Mouse (Mus musculus): ENCODE measurements around the gene Cyp2t4. TPM values are rescaled to one million over a fixed set of nuclear protein-coding genes. Genes with fewer than 3 reads are reported as not detected.
A peak's percentile ranks its signal among the peaks of the same experiment; 100 is the strongest.

Cyp2t4 gene
- polyA plus RNA-seq, 1 experiment from 2014 or later = 0.22 TPM

DNA sequence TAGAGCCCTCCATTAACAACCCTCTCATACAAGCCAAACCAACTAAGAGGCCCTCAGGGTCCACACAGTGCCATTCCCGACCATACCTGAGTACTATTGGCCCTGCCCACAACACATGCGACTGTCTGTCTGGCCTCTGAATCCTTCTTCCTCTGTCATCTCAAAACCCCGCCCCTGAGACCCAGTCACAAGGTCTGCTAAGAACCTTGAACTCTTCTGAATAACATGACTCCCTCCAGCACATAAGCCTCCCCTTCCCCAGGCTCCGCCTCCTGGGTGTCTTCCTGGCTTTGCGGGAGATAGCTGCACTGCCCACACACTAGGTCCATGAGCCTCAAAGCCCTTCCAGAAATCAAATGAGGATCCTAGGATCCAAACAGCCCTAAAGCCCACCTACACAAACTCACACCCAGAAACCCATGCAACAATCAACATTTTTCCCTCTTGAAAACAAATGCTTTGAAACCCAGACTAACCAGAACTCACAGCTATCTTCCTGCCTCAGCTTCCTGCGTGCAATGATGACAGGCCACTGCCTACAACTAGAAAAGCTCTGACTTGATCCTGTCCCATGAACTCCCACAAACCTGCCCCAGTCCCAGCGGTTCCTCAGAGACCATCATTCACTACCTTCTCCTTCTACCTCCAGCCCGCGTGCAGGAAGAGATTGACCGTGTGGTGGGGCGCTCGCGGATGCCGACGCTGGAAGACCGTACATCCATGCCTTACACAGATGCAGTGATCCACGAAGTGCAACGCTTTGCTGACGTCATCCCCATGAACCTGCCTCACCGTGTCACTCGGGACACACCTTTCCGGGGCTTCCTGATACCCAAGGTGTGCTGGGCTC, 22.8 kb upstream of the Cyp2t4 start:
- no peak overlapping the region for H3K9ac ChIP-seq (replicated peaks)
- no peaks in the 10 kb centered on the region for H3K36me3 ChIP-seq
- no peaks in the 10 kb centered on the region for H3K4me1 ChIP-seq (replicated peaks)
- no peak for ATAC-seq
- WGBS = 88% methylated on average over 22 of the region's 22 CpGs
- no peak overlapping the region for H3K4me3 ChIP-seq (replicated peaks)
- no peaks in the 10 kb centered on the region for H3K9me3 ChIP-seq
- H3K4me2 ChIP-seq (replicated peaks) = no peak overlapping the region
- H3K27ac ChIP-seq = no peak overlapping the region
- no peaks in the 10 kb centered on the region for H3K27me3 ChIP-seq

DNA sequence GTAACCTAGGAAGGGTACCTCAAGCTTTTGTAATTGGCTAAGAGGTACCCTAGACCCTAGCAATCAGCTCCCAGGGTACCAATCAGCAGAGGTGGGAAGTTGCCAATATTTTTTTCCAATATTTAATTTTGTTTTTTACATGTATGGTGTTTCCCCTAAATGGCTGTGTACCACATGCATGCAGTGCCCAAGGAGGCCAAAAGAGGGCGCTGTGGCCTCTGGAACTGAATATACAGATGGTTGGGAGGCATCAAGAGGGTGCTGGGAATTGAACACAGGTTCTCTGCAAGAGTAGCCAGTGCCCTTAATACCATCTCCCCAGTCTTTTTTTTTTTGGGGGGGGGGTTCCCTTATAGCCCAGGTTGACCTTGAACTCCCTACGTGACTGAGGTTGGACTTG, 22.1 kb upstream of the Cyp2t4 start:
- H3K27me3 ChIP-seq = no peaks in the 10 kb centered on the region
- H3K36me3 ChIP-seq = no peaks in the 10 kb centered on the region
- no peak for ATAC-seq
- H3K4me3 ChIP-seq (replicated peaks) = no peak overlapping the region
- 61% methylated on average over 2 of the region's 2 CpGs for WGBS
- H3K4me1 ChIP-seq (replicated peaks) = no peaks in the 10 kb centered on the region
- no peaks in the 10 kb centered on the region for H3K9me3 ChIP-seq
- H3K4me2 ChIP-seq (replicated peaks) = no peak overlapping the region
- H3K9ac ChIP-seq (replicated peaks) = no peak overlapping the region
- H3K27ac ChIP-seq = no peak overlapping the region

DNA sequence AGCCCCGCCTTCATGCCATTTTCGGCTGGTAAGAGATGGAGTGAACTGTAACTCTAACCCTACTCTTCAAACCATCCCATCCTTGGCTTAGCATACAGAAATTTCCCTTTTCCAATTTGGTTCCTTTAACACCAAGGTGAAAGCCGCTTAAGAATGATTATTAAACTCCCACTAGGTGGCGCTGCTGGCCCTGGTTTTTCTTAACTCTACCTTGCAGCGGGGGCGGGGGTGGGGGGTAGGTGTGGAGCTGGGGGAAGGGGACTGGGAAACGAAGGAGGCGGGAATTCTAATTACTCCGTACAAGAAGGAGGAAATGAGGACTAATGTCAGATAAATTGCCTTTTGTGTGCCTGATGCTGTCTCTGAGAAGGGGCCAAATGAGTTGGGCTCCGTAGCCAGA, 20.9 kb upstream of the Cyp2t4 start:
- WGBS = 19% methylated on average over 10 of the region's 10 CpGs
- ATAC-seq = no peak
- Histone ChIP-seq H3K4me1 (replicated peaks) (no peaks in the 10 kb centered on the region), H3K4me2 (replicated peaks) (no peak overlapping the region), H3K9me3 (no peaks in the 10 kb centered on the region), H3K4me3 (replicated peaks) (no peak overlapping the region), H3K9ac (replicated peaks) (no peak overlapping the region), H3K36me3 (no peaks in the 10 kb centered on the region), H3K27me3 (no peaks in the 10 kb centered on the region), H3K27ac (no peak overlapping the region)

DNA sequence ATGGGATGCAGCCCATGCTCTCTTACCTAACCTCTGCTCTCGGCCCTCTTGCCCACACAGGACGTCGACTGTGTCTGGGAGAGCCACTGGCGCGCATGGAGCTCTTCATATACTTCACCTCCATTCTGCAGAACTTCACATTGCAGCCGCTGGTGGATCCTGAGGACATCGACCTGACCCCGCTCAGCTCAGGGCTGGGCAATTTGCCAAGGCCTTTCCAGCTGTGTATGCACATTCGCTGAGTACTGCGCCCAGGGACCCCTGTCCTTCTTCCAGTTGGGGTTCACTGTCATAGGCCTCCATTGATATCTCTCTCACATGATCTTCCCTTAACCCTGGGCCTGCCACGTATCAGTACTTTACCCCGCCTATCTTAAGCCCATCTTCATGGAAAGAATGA, 20.4 kb upstream of the Cyp2t4 start:
- H3K9me3 ChIP-seq = no peaks in the 10 kb centered on the region
- no peaks in the 10 kb centered on the region for H3K27me3 ChIP-seq
- peak; percentile 43 for ATAC-seq
- 79% methylated on average over 12 of the region's 12 CpGs for WGBS
- no peak overlapping the region for H3K4me3 ChIP-seq (replicated peaks)
- H3K9ac ChIP-seq (replicated peaks) = no peak overlapping the region
- no peaks in the 10 kb centered on the region for H3K4me1 ChIP-seq (replicated peaks)
- H3K4me2 ChIP-seq (replicated peaks) = no peak overlapping the region
- H3K36me3 ChIP-seq = no peaks in the 10 kb centered on the region
- no peak overlapping the region for H3K27ac ChIP-seq

DNA sequence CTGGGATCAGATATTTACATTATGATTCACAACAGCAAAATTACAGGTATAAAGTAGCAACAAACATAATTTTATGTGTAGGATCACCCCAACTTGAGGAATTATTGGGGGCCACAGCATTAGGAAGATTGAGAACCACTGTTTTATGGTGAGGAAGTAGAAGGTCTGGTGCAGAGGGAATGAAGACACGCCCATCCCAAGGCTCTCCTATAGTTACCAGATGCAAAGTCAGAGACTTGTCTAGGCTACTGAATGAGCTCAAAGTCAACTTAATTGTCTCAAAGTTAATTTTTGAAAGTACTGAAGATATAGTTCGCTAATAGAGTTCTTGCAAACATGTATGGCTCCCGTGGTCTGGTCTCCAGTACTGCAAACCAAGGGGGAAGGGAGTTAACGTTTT, 19.8 kb upstream of the Cyp2t4 start:
- H3K27ac ChIP-seq = no peak overlapping the region
- no peak overlapping the region for H3K4me2 ChIP-seq (replicated peaks)
- H3K9me3 ChIP-seq = no peaks in the 10 kb centered on the region
- H3K9ac ChIP-seq (replicated peaks) = no peak overlapping the region
- ATAC-seq = no peak
- H3K27me3 ChIP-seq = no peaks in the 10 kb centered on the region
- no peaks in the 10 kb centered on the region for H3K36me3 ChIP-seq
- no peaks in the 10 kb centered on the region for H3K4me1 ChIP-seq (replicated peaks)
- WGBS = 87% methylated on average over 4 of the region's 4 CpGs
- no peak overlapping the region for H3K4me3 ChIP-seq (replicated peaks)

DNA sequence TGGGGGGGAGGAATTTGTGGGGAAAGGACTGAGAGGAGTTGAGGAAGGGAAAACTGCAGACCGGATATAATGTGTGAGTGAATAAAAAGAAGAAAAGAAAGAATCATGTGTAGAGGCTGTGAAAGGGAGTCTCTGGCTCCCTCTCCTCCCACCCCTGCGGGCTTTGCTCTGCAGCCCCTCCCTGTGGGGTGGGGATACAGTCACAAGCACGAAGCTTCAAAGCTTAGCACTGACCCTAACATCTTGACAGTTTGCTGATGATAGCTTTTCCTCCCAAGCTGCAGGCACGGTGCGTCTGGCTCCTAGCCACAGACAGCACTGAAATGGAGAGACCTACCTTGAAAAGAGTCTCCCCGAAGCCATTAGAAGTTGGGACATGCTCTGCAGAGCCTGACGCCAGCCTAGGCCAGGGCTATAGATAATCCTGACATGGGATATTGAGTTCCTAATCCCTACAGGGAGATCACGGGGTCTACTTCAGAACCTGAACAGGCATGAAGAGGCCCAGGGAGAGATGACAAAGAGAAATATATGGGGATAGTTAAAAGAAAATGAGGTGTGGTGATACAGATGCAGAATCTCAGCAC, 17.0 kb upstream of the Cyp2t4 start:
- 0 out of 2 replicates have a peak, but pooled peaks cover 6% of the 10 kb centered on the region for H3K9me3 ChIP-seq
- no peak overlapping the region for H3K4me3 ChIP-seq (replicated peaks)
- H3K4me2 ChIP-seq (replicated peaks) = no peak overlapping the region
- H3K9ac ChIP-seq (replicated peaks) = no peak overlapping the region
- H3K4me1 ChIP-seq (replicated peaks) = no peaks in the 10 kb centered on the region
- H3K36me3 ChIP-seq = no peaks in the 10 kb centered on the region
- H3K27me3 ChIP-seq = no peaks in the 10 kb centered on the region
- ATAC-seq = no peak
- 60% methylated on average over 8 of the region's 8 CpGs for WGBS
- H3K27ac ChIP-seq = no peak overlapping the region

DNA sequence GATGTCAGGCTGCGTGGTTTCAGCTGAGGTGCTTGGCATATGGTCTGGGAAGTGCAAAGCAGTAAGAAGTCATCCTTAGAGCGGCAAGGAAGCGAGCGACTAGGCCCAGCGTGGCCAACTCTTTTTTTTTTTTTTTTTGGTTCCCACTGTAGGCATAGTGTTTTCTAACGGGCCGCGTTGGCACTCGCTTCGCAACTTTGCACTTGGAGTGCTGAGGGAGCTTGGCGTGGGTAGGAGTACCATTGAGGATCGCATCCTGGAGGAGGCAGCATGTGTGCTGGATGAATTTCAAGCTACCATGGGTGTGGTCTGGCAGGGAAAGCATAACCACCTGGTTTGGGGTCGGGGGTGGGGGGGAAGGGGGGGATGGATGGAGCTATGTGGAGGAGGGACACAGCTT, 2.5 kb downstream of the Cyp2t4 start:
- no peak overlapping the region for H3K9ac ChIP-seq (replicated peaks)
- H3K36me3 ChIP-seq = peaks cover 32% of the 10 kb centered on the region
- peaks cover 15% of the 10 kb centered on the region for H3K4me1 ChIP-seq (replicated peaks)
- ATAC-seq = no peak
- no peak overlapping the region for H3K27ac ChIP-seq
- no peaks in the 10 kb centered on the region for H3K27me3 ChIP-seq
- H3K9me3 ChIP-seq = no peaks in the 10 kb centered on the region
- H3K4me3 ChIP-seq (replicated peaks) = no peak overlapping the region
- 84% methylated on average over 13 of the region's 13 CpGs for WGBS
- H3K4me2 ChIP-seq (replicated peaks) = no peak overlapping the region

DNA sequence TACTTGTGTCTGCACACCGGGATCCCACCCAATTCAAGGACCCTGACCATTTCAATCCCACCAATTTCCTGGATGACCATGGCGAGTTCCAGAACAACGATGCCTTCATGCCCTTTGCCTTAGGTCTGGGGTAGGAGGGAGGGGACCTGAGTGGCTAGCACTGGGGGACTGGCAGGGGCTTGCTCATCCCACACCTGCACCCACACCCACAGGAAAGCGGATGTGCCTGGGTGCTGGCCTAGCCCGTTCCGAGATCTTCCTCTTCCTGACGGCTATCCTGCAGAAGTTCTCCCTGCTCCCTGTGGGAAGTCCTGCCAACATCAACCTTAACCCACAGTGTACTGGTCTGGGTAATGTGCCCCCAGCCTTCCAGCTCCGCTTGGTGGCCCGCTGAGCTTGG, 4.7 kb downstream of the Cyp2t4 start:
- Histone ChIP-seq H3K4me2 (replicated peaks) (no peak overlapping the region), H3K27ac (no peak overlapping the region; the same call in 1 of the 2 replicates), H3K4me3 (replicated peaks) (no peak overlapping the region), H3K36me3 (peaks cover 47% of the 10 kb centered on the region), H3K27me3 (no peaks in the 10 kb centered on the region), H3K4me1 (replicated peaks) (peaks cover 37% of the 10 kb centered on the region), H3K9ac (replicated peaks) (no peak overlapping the region), H3K9me3 (no peaks in the 10 kb centered on the region)
- no peak for ATAC-seq
- 96% methylated on average over 9 of the region's 9 CpGs for WGBS

DNA sequence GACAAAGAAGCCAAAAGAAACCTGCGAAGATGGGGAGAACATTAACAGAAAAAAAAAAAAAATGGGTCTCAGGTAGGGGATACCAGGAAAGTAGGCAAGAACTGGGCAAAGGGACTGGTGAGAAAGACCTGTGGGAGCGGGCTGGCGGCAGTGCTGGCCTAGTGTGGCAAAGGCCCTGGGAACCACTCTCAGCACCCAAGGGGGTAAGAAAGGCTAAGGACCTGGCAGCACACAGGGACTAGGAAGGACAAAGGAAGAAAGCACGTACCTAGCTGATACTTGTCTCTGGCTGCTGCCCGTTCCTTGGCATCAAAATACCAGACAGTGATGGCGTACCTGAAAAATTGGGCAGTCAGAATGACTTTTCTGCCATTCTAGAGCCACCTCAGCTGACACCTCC, 5.7 kb downstream of the Cyp2t4 start:
- Histone ChIP-seq H3K9me3 (no peaks in the 10 kb centered on the region), H3K4me3 (replicated peaks) (no peak overlapping the region), H3K27me3 (no peaks in the 10 kb centered on the region), H3K9ac (replicated peaks) (no peak overlapping the region), H3K4me2 (replicated peaks) (no peak overlapping the region), H3K27ac (no peak overlapping the region), H3K4me1 (replicated peaks) (peaks cover 48% of the 10 kb centered on the region), H3K36me3 (peaks cover 50% of the 10 kb centered on the region)
- no peak for ATAC-seq
- 93% methylated on average over 6 of the region's 6 CpGs for WGBS

DNA sequence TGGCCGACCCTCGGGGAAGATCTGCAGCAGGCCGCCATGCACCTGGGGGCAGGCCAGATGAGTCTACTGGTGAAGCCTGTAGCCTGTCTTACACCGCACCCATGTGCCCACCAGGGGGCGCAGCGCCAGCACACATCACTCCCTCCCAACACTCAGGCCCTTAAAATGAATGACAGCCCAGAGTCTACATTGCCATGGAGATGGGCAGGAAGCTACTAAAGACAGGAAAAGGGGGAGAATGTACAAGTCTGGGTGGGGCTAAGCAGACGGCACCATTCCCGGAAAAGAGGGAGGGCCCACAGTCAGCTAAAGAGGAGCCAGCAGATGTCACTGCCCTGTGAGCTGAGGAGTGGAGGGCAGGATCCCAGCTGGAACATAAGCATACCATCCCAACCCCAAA, 6.4 kb downstream of the Cyp2t4 start:
- H3K4me3 ChIP-seq (replicated peaks) = no peak overlapping the region
- H3K27ac ChIP-seq = peak overlapping the region; percentile 37; the same call in 1 of the 2 replicates
- H3K9ac ChIP-seq (replicated peaks) = no peak overlapping the region
- 0 out of 2 replicates have a peak overlapping the region, but pooled peaks have one; percentile 15 for H3K4me2 ChIP-seq (replicated peaks)
- peaks cover 54% of the 10 kb centered on the region for H3K4me1 ChIP-seq (replicated peaks)
- WGBS = 21% methylated on average over 8 of the region's 8 CpGs
- no peaks in the 10 kb centered on the region for H3K27me3 ChIP-seq
- no peaks in the 10 kb centered on the region for H3K9me3 ChIP-seq
- peak; percentile 94 for ATAC-seq
- peaks cover 56% of the 10 kb centered on the region for H3K36me3 ChIP-seq

DNA sequence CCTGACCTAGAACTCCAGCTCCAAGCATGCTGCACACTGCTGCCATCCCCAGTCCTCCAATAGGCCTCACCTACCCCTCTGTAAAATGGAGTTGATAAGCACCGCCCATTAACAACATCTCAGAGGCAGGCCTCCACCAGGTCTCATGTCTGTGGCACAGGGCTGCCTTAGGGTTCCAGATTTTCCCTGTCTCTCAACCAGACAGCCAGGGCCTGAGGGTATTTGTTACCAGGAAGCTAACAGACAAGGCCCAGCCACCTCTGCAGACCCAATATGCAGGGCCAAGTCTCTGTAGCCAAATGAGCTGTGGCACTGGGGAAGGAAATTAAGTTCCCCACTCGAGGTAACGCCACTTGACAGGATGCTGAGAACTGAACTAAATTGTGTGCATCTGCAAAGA, 7.4 kb downstream of the Cyp2t4 start:
- no peak for ATAC-seq
- H3K4me3 ChIP-seq (replicated peaks) = no peak overlapping the region
- H3K4me1 ChIP-seq (replicated peaks) = peaks cover 62% of the 10 kb centered on the region
- H3K27ac ChIP-seq = no peak overlapping the region; the same call in 1 of the 2 replicates
- no peaks in the 10 kb centered on the region for H3K9me3 ChIP-seq
- H3K4me2 ChIP-seq (replicated peaks) = no peak overlapping the region
- H3K27me3 ChIP-seq = no peaks in the 10 kb centered on the region
- 95% methylated on average over 3 of the region's 3 CpGs for WGBS
- peaks cover 58% of the 10 kb centered on the region for H3K36me3 ChIP-seq
- peak overlapping the region; percentile 28; the same call in 1 of the 2 replicates for H3K9ac ChIP-seq (replicated peaks)

DNA sequence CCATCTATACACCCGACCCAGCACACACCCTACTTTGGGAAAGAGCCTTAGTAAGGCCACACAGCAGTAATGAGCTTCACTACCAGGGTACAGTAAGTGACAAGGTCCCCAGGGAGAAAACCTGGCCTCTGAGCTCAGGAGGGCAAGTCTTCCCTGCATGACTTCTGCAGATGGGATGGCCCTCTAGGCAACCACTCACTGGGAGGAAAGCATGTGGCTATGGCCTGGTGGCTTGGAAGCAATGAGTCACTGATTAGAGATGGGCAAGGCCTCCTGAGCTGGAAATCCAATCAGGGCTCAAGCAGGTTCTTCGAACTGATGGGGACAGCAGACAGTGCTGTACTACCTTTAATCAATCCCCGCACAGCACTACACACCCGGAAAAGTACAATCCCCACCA, 8.2 kb downstream of the Cyp2t4 start:
- H3K27me3 ChIP-seq = no peaks in the 10 kb centered on the region
- H3K36me3 ChIP-seq = peaks cover 56% of the 10 kb centered on the region
- ATAC-seq = no peak
- peak overlapping the region; percentile 86 for H3K4me2 ChIP-seq (replicated peaks)
- 90% methylated on average over 4 of the region's 4 CpGs for WGBS
- H3K9ac ChIP-seq (replicated peaks) = peak overlapping the region; percentile 44; the same call in 1 of the 2 replicates
- H3K4me1 ChIP-seq (replicated peaks) = peaks cover 62% of the 10 kb centered on the region
- H3K4me3 ChIP-seq (replicated peaks) = no peak overlapping the region
- H3K27ac ChIP-seq = 0 out of 2 replicates have a peak overlapping the region, but pooled peaks have one; percentile 35
- no peaks in the 10 kb centered on the region for H3K9me3 ChIP-seq
